Mouse (Mus musculus) skeletal muscle tissue, adult 2 months (tissue): ENCODE results near the gene Timm22.
A peak's percentile ranks its signal among the peaks of the same experiment; 100 is the strongest.

ENCODE experiments used
- DNase-seq: peaks from one replicate; pipeline ENCODE4 v3.0.0-alpha.2; 2012; ENCODE audit warnings: low read depth, low spot score

The Timm22 gene

DNA sequence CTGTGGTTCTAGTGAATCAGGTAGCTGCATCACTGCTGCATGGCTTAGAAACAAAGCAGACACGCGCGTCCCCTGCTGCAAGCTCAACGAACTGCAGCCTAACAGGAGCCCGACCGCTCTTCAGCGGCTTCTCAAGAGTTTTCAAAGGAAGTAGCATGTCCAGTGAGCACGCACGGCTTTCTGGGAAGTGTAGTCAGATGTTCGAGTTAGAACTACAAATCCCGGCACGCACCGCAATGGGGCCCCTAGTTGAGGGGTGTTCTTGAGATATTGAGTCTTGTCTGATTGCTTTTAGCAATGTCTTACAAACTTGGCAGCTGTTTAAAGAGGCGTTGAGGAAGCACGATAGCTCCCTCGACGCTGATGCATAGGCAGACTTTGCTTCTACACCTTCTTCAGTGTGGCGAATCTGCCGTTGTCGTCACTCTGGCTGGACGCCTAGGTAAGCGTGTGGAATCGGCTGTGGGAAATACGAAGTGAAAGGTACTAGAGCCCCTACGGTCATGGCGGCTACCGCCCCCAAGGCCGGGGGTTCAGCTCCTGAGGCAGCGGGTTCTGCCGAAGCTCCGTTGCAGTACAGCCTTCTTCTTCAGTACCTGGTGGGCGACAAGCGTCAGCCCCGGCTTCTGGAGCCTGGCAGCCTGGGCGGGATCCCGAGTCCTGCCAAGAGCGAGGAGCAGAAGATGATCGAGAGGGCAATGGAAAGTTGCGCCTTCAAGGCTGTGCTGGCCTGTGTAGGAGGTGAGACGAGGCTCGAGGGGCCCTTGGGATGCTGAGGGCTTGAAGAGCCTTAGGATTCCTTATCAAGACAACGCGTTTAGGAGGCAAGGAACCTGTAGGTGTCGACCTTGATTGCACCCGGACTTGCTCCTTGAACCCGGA is at the start of gene Timm22:
Timm22 (plus strand) TSS at position 251 of the 882 bp plus-strand sequence.
- DNase-seq, result peak; percentile 96

DNA sequence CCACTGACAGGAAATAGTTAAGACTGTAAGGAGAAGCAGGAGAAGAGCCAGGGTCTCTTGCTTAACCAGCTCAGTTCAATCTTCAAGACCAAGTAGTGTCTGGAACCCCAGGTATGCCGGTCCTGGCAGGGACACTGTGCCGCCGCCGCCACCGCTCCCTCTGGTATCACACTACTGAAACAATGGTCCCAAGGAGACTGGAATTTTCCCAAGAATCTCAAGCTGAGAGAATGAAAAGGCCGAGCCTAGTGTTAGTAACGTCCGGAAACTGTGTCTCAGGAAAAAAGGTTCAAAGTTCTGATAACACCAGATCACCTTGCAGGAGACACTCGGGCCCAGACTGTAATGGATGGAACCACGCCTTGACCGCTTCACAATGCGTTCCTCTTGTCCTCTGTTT is 49.3 kb upstream of the Timm22 start:
- DNase-seq, result no peak

DNA sequence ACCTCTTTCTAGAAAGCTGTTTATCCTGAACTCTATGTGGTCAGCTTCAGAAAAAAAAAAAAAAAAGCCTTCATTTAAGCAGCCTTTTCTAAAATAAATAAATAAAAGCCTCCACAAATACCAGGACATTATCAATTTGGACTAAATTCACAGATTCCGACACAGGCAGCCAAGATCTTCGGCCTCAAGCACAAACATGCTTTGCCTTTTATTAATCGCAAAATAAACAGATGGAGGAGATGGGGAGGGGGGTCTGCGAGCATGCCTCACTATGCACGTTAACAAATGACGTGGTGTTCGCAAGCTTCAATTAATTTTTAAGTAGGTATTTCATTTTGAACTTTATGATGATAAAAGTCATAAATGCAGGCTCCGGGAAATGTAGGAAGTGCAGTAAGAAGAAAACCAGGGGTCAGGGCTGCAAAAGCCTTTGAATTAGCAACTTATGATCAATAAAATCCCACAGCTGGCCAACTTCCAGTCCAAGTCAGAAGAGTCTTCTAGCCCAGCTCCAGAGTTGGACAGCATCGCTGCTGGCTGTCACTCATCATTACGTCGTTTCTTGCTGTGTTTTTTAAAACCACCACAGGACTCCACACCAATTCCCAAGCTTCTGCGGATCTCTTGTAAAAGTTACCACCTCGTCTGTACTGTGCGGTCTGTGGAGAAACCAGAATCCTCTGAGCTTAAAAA is 48.0 kb upstream of the Timm22 start:
- DNase-seq, result no peak

DNA sequence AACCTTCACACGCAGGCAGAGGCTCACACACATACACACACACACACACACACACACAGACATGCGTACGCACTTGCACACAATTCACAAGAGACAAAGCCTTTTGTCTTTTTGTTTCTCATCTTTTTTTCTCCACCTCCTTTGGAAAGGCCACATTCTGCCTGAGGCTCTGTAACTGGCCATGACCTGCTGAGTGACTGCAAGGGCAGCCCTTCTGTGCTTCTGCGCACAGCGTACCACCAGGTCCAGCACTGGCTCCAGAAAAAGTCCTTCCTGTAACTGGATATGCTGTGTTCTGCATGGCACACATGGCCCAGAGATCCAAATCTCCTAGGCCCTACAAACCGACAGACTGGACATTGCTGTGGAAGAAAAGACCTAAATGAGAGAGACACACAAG is 46.5 kb upstream of the Timm22 start:
- DNase-seq, result peak; percentile 34

DNA sequence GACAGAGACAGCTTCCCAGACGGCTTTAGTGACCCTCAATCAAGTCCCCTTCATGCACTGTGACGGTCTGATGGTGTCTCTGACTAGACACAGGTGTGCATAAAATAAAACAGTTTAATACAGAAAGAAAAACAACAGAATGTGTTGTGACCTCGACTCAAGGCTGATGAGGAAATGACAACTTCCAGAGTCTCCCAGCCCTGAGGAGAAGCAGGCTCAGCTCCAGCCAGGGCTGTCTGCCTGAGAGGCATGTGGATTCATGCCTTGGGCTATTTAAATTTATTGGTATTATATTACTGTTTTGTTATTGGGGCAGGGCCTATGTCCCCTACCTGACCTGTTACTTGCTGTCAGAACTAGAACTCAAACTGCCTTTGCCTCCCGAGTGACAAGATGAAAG is 45.3 kb upstream of the Timm22 start:
- no peak for DNase-seq

DNA sequence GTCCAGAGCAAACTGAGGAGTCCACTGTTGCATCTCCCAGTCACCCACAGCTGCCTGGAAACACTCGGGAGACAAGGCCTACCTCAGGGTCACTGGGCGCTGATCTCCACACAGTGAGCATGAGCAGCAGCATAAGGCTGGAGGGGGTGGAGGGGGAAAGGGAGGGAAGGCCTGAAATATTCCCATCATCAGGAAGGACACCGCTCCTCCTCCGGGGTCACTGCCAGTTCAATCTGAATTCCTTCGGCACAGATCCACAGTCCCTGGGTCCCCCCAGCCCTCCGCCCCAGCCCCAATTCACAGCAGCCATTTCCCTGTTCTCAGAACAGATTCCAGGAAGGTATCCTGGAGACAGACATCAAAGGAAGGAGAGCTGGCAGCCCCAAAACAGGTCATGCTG is 43.6 kb upstream of the Timm22 start:
- DNase-seq, result no peak

DNA sequence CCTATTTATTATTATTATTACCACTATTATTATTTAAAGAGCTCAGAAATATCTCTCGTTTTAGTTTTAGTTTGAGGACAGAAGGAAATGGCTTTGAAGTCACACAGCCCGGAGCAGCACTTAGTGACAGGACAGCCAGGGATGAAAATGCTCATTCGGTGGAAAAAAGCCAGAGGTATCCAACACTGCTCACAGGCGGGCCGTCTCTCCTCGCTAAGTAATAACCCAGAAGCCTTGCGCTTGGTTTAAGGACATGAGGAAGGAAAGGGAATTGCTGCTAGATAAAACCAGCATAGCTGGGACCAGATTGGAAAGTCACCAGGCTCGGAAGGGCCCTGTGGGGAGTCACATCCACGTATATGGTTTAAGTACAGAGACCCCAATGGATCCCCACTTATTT is 43.1 kb upstream of the Timm22 start:
- DNase-seq, result peak; percentile 32

DNA sequence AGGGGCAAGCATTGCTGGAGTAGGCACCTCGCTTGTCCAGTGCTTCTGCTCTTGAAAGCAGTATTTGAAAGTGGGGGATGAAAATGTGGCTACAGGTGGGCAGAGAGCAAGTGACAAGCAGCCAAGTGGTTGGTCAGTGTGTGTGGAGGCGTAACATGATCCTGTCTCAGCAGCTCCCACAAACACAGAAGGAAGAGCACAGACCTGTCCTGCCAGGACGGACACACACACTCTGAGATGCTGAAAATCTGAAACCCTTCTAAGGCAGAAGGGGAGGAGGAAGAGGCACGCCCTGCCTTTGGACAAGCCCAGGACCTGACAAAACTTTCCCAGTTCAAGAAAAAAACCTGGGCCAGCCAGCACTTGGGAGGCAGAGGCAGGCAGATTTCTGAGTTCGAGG is 42.7 kb upstream of the Timm22 start:
- no peak for DNase-seq

DNA sequence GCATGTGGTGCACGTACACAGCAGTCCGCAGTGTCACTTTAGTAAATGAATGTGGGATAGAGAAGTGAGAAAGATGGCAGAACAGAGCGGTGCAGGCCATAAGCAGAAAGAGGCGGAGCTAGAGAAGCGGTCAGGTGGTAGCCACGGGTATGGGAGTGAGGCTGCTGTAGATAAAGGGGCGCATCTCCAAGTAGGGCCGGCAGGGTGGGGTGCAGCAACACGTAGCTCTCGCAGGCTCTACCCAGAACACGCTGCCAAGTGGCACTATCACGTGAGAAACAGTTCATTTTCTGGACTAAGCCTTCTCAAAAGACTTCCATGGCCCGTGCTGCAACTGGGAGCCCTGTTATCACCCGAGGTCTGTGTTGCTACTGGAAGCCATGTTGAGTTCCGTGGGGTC is 40.0 kb upstream of the Timm22 start:
- DNase-seq, result no peak

DNA sequence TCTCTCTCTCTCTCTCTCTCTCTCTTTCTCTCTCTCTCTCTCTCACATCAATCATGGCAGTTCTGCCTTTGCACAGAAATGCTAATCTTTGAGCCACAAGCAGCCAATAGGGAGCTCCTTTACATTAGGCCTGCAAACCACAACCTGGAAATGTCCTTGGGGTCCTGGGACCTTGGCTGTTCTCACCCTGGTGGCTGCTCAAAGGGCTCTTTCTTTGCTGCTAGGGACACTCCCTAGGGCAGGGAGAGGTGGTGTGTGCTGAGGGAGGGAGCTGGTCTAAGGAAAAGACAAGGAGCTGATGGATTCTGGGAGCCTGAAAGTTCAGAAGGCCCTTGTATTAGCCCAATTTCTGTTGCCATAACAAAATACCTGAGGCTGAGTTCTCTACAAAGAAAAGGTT is 36.3 kb upstream of the Timm22 start:
- DNase-seq, result no peak

DNA sequence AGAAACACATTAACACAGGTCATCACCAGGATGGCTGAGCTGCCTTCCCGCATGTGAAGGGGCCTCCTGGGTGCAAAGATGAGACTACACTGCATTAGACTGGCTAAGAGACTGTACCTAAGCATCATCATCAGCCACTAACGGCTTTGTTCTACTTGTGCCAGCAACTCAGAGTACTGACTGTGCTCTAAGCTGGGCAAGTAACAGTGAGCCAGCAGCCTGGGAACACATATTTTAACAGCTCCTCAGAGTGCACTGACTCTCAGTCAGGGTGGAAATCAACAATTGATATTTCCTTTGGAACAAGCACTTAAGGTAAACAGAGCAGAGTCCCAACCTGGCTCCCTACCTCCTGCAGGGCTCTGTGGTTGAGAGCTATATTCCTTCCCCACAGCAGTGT is 34.6 kb upstream of the Timm22 start:
- peak; percentile 47 for DNase-seq

DNA sequence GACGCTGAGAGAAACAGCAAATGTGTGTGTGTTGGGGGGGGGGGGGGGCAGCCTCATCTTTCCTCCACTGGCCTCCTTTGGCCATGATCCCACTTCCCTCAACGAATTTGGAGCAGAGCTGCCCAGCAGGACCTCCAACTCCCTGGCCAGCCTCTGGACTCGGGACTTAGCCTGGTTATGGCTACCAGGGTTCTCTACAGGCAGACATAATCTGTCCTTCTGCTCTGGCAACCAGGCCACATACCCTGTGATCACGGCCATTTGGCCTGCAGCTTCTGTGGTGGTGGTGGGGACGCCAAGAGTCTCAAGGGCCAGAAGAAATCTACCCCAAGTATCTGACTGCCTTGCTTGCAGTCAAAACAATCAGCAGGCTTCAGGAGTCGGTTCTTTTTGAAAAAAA is 34.2 kb upstream of the Timm22 start:
- DNase-seq, result peak; percentile 50

DNA sequence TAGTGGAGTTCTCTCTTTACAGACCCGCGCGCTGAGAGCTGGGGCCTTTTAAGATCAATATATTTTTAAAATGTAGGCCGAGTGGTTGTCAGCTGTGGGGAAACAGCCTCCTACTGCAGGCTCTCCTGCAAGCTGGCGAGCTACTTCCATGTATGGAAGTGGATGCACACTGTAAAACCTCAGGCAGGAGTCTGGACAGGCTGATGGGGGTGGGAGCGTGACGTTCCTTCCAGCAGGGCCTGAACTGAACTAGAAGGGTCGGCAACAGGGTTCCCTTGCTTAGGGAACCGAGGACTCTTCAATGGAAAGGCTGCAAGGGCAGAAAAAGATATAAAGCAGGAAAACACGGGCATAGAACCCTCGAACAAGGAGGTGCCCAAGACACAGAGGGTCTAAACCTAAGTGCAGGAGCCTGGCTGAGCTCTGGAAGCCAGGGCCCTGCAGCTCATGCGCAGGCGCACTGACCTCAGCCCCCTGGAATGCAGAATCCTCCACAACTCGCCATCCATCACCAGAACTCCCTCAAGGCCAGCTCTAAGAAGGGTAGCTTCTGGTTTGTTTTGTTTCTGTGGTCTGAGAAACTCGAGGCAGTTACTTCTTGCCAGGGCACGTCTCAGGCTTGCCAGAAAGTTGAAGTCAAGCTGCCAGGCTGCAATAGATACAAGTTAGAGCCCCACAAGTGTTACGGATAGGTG is 32.1 kb upstream of the Timm22 start:
- peak; percentile 77 for DNase-seq

DNA sequence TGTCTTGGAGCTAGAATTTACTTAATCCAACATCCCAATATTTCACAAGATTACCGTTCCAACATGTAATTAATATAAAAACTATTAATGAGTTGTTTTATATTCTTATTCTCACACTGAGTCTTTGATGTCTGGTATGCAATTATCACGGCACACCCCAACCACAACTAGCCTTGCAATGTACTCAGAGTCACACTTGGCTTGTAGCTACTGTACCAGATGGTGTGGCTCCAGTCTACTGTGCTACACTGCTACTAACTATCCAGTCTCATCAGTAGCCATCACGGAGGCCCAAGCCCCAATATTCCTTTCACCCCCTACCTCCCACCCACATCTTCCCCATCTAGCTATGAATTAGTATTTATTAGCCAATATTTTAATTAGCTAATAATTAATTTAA is 30.3 kb upstream of the Timm22 start:
- no peak for DNase-seq

DNA sequence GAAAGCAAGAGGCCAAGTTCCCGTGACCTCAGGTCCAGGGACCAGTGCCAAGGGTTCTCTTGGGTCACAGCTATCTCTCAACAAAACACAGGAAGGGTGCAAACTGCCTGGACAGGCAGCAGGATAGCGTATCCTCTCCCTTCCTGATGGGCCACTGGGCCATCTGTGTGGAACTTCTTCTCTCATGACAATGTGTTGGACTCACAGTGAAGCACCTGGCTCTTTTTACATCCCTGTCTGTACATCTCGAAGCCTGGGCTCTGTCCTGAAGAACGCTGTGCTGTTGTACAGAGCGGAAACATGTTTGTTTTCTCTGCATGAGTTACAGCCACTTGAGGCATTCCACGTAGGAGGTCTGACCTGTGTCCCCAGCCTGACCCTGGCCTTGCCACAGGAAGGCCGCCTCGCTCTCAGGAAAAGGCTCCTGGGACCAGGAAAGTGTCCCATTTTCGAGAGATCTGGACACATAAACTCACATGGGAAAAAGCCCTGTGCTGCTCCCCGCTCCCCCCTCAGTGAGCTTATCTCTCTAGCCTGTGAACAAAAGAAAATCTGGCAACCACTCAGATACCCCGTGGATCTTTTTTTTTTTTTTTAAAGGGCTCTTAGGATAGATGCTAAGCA is 26.7 kb upstream of the Timm22 start:
- DNase-seq, result peak; percentile 35

DNA sequence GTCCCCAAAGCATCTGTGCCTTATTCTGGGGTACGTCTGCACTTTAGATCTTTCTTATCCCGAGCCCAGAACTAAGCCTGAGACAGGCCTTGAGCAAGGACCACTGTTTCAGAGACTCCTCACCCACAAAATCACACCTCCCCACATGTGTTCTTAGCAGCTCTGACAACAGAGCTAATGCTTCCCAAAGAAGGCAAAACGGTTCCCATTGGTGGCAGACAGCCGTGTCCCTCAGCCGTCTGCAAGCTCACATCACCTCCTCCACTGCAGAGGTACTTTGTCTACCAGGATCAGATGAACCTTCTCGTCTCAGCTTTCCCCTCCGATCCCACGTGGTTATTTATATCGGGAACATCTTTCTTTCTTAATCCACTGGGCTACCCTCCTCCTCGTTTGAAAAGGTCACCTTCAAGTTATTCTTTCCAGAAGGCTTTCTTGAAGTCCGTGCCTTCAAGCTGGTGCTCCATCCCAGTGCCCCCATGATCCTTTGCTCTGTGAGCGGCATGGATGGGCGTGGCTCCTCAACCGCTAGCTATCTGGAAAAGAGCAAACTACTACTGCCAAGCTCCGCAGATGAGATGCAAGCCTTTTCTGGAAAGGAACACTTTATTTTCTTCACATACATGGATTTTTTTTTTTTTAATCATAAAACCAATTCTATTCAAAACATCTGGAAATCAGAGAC is 25.4 kb upstream of the Timm22 start:
- peak; percentile 73 for DNase-seq

DNA sequence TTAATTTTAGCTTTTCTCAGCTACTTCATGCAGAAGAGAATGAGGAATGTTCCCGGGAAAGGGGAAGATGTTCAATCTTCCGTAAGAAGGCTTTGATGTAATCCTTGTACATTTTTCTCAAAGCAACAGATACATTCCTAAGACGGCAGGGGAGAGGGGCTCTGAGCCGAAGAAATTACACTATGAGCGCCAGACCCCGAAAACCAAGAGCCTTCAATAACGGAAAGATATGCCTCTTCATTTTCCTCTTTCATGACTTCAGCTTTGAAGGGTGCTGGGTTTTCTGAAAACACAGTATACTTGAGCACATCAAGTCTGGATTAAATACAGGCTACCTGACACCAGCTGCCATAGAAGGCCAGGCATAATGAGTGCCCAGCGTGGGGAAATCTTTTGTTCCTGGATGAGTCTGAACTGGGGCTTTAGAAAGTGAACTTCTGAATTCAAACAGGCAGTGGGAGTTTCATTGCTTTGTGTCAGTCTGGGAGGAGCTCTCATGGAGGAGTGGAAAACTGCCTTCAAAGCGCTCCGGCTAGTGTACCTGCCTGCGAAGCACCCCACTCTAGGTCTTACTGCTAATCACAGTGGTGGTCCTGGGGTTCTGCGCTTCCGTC is 23.9 kb upstream of the Timm22 start:
- no peak for DNase-seq

DNA sequence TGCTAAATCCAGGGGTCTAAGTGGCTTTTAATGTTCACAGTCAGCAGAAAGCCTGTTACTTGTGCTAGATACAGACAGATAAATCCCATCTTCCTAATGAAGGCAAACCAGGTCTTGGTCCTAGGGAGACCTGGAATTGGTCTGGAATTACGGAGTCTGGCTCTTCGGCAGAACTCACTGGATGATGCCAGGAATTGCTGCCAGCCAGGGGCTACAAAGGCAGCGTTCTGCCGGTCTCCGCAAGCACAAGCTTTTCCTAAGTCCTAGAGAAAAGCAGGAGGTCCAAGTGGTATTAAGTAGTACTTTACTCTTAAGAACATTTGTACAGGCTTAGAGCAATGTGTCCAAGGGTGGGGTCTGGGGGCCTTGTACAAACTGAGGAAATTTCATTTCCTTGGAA is 22.4 kb upstream of the Timm22 start:
- no peak for DNase-seq

DNA sequence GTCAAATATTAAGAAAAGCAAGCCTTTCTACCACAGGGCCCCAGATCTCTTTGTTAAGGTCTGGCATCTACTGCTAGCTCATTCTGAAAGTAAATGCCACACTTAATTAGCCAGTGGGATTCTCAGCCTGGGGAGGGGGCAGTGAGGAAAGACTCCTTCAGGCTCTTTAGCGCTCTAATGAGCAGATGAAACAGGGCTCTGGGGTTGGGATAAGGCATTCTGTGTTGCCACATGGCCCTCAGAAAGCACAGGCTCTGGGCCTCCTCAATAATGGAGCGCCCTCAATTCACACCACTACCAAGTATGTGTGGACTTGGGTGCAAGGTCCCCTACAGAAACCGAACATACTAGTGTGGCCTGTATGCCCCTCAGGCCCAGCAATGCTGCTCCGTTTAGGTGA is 21.7 kb upstream of the Timm22 start:
- no peak for DNase-seq

DNA sequence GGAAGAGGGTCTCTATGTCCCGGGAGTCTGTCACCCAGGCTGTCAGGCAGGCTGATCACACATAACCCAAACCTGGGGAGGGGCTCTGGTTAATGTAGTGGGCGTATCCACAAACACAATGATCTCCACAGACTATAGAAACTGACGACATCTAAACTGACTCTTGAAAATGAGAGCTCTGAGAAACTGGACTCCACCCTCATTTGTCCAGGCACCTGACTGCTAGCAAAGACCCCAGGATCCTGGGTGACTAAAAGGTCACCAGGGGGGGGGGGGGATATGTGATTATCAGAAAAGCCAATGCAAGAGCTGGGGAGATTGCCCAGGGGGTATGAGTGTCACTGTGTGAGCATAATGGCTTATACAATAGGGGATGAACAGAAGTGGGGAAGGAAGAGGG is 21.0 kb upstream of the Timm22 start:
- DNase-seq, result no peak

DNA sequence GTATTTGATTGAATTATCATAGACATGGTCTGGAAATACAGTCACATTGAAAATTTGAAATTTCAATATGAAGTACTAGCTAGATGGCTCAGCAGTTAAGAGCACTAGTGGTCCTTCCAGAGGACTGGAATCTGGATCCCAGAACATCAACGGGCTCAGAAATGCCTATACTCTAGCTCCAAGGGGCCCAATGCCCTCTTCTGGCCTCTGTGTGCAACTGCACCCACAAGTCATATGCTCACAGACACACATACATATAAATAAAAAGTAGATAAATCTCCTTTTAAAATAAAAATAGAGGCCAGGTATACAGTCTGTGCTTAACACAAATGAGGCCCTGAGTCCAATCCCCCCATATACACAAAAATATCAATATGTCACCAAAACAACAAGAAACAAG is 19.7 kb upstream of the Timm22 start:
- no peak for DNase-seq
